Mouse (Mus musculus): ENCODE results near the gene Lama4. TPM values are rescaled to one million over a fixed set of nuclear protein-coding genes. Genes with fewer than 3 reads are reported as not detected.

Lama4 gene
- polyA plus RNA-seq, 1 experiment = 6.6 TPM

DNA sequence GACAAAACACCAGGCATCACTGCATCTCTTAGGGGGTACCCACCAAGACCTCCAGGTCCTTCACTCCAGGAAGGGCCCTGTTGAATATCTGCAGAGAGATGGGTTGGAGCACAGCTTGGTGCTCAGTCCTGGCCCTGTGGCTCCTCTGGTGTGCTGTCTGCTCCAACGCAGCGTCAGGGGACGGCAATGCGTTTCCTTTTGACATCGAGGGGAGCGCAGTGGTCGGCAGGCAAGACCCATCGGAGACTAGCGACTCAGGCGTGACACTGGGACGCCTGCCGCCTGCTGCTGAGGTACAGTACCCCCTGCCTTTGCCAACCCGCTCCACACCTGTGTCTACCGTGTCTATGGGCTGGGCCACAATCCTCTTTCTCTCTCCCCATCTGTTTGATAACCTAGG is 542 bp downstream of the Lama4 start:
- no peaks in the 10 kb centered on the region; the same call in 1 of the 2 replicates for H3K27me3 ChIP-seq (ENCODE audit: control insufficient read depth, insufficient read depth, low read length)
- WGBS = 2% methylated on average over 14 of the region's 14 CpGs
- no peaks in the 10 kb centered on the region for H3K36me3 ChIP-seq (ENCODE audit: control insufficient read depth, insufficient read depth, low read length)
- H3K4me1 ChIP-seq (replicated peaks; ENCODE audit: control insufficient read depth, insufficient read depth, low read length) = peaks cover 8% of the 10 kb centered on the region
- no peak overlapping the region for H3K4me3 ChIP-seq (ENCODE audit: control insufficient read depth, insufficient read depth, low read length)
- H3K27ac ChIP-seq (ENCODE audit: control insufficient read depth, insufficient read depth, low read length) = no peak overlapping the region
- TF ChIP-seq CTCF (IDR thresholded peaks at IDR 0.05; ENCODE audit: borderline replicate concordance, control insufficient read depth, extremely low read depth, insufficient read depth, low read length, poor library complexity) (no peak), POLR2A (IDR thresholded peaks at IDR 0.05; ENCODE audit: control insufficient read depth, extremely low read depth, insufficient read depth, low read length, poor library complexity) (no peak)
- peak; percentile 29 for DNase-seq

DNA sequence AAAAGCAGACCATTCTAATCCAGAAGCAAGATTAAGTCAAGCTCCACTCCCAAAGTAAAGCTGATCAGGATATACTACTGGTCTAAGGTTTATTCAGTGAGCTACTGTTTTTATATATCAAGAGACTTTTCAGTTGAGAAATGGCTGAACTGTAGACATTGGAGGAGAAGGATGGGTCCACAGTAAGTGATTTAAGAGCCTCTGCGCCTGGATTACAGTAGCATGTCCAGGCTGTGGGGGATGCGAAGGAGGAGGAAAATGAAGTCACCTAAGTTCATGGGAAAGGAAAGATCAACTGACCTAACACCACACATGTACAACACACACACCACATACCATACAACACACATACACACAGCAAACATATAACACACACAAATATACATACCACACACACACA is 1.3 kb downstream of the Lama4 start:
- H3K27ac ChIP-seq (ENCODE audit: control insufficient read depth, insufficient read depth, low read length) = no peak overlapping the region
- H3K27me3 ChIP-seq (ENCODE audit: control insufficient read depth, insufficient read depth, low read length) = no peaks in the 10 kb centered on the region; the same call in 1 of the 2 replicates
- DNase-seq = no peak
- no peak for TF ChIP-seq CTCF (IDR thresholded peaks at IDR 0.05; ENCODE audit: borderline replicate concordance, control insufficient read depth, extremely low read depth, insufficient read depth, low read length, poor library complexity)
- TF ChIP-seq POLR2A (IDR thresholded peaks at IDR 0.05; ENCODE audit: control insufficient read depth, extremely low read depth, insufficient read depth, low read length, poor library complexity) = no peak
- no peak overlapping the region for H3K4me3 ChIP-seq (ENCODE audit: control insufficient read depth, insufficient read depth, low read length)
- peaks cover 8% of the 10 kb centered on the region for H3K4me1 ChIP-seq (replicated peaks; ENCODE audit: control insufficient read depth, insufficient read depth, low read length)
- WGBS = 88% methylated on average over 2 of the region's 2 CpGs
- H3K36me3 ChIP-seq (ENCODE audit: control insufficient read depth, insufficient read depth, low read length) = no peaks in the 10 kb centered on the region

DNA sequence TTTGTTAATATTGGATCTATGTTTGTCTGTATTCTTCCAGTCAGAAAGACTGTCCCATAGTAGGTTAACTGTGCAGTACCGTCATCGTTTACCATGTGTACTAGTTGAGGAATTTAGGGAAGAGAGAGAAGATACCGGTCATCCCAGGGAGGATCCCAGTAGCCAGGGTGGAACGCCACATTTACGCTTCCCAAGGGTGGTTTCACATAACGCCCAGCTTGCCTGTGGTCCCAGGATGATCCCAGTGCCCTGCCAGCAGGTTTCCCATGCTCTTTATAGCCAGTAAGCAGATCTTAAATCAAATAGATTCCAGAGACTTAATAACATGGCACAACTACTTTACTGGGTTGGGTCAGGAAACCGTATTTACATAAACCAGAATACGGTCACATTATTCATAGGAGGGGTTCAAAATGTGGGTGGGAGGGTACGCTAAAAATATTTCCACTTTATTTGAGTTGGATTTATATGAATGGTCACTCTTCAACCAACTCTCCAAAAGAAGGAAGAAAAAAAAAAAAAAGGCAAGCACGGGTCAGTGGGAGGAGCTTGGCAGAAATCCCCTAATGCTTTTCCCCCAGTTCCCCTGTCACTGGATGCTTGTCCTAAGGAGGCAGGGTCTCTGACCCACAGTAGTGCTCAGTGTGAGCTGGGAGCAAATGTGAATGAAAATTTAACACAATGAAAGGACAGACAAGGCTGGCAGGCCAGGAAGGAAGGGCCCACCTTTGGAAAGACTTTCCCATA is 3.2 kb downstream of the Lama4 start:
- no peaks in the 10 kb centered on the region for H3K36me3 ChIP-seq (ENCODE audit: control insufficient read depth, insufficient read depth, low read length)
- no peak for TF ChIP-seq POLR2A (IDR thresholded peaks at IDR 0.05; ENCODE audit: control insufficient read depth, extremely low read depth, insufficient read depth, low read length, poor library complexity)
- no peak for TF ChIP-seq CTCF (IDR thresholded peaks at IDR 0.05; ENCODE audit: borderline replicate concordance, control insufficient read depth, extremely low read depth, insufficient read depth, low read length, poor library complexity)
- no peak overlapping the region for H3K4me3 ChIP-seq (ENCODE audit: control insufficient read depth, insufficient read depth, low read length)
- peaks cover 8% of the 10 kb centered on the region for H3K4me1 ChIP-seq (replicated peaks; ENCODE audit: control insufficient read depth, insufficient read depth, low read length)
- no peaks in the 10 kb centered on the region; the same call in 1 of the 2 replicates for H3K27me3 ChIP-seq (ENCODE audit: control insufficient read depth, insufficient read depth, low read length)
- no peak overlapping the region for H3K27ac ChIP-seq (ENCODE audit: control insufficient read depth, insufficient read depth, low read length)
- DNase-seq = no peak
- whole genome bisulfite sequencing = 88% methylated on average over 10 of the region's 10 CpGs

DNA sequence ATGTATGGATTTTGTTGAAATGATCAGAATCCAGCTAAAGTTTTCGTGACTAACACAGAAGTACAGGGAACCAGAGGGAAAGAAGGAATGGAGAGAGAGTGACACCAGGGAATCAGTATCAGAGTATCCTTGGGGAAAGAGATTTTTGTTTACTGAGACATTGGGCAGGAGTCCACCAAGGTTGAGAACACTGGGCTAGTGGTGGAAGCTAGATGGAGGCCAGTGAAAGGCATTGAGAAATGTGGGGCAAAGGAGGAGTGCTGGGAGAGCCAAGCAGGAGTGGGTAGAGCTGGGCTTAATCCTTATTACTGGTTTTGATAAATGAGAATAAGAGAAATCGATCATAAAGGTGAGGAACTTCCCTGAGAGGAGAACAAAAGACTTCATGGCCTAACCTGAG is 4.2 kb downstream of the Lama4 start:
- Histone ChIP-seq H3K27ac (ENCODE audit: control insufficient read depth, insufficient read depth, low read length) (no peak overlapping the region), H3K4me1 (replicated peaks; ENCODE audit: control insufficient read depth, insufficient read depth, low read length) (peaks cover 8% of the 10 kb centered on the region), H3K4me3 (ENCODE audit: control insufficient read depth, insufficient read depth, low read length) (no peak overlapping the region), H3K36me3 (ENCODE audit: control insufficient read depth, insufficient read depth, low read length) (no peaks in the 10 kb centered on the region), H3K27me3 (ENCODE audit: control insufficient read depth, insufficient read depth, low read length) (no peaks in the 10 kb centered on the region; the same call in 1 of the 2 replicates)
- TF ChIP-seq POLR2A (IDR thresholded peaks at IDR 0.05; ENCODE audit: control insufficient read depth, extremely low read depth, insufficient read depth, low read length, poor library complexity) (no peak), CTCF (IDR thresholded peaks at IDR 0.05; ENCODE audit: borderline replicate concordance, control insufficient read depth, extremely low read depth, insufficient read depth, low read length, poor library complexity) (no peak)
- no peak for DNase-seq
- WGBS = 88% methylated on average over 2 of the region's 2 CpGs

DNA sequence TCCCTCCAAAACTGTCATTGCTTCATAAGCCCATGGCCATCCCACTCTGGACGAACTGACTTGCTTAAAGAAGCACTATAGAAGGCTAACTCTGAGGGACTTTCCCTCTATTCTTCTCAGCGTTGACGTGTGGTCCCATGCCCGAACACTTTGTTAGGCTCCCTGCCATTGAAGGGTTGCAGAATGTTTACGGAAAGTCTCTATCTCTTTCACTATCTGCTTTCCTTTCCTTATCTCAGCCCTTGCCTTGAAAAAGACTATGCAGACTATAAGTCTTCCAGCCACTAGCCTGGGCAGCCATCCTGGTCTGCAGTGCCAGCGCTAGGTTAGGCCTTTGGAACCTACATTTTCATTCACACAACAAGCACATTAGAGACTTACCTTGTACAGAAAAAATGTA is 4.7 kb downstream of the Lama4 start:
- H3K36me3 ChIP-seq (ENCODE audit: control insufficient read depth, insufficient read depth, low read length) = no peaks in the 10 kb centered on the region
- H3K4me3 ChIP-seq (ENCODE audit: control insufficient read depth, insufficient read depth, low read length) = no peak overlapping the region
- peaks cover 8% of the 10 kb centered on the region for H3K4me1 ChIP-seq (replicated peaks; ENCODE audit: control insufficient read depth, insufficient read depth, low read length)
- TF ChIP-seq CTCF (IDR thresholded peaks at IDR 0.05; ENCODE audit: borderline replicate concordance, control insufficient read depth, extremely low read depth, insufficient read depth, low read length, poor library complexity) = no peak
- TF ChIP-seq POLR2A (IDR thresholded peaks at IDR 0.05; ENCODE audit: control insufficient read depth, extremely low read depth, insufficient read depth, low read length, poor library complexity) = no peak
- DNase-seq = no peak
- H3K27ac ChIP-seq (ENCODE audit: control insufficient read depth, insufficient read depth, low read length) = no peak overlapping the region
- no peaks in the 10 kb centered on the region; the same call in 1 of the 2 replicates for H3K27me3 ChIP-seq (ENCODE audit: control insufficient read depth, insufficient read depth, low read length)
- 92% methylated on average over 6 of the region's 6 CpGs for WGBS

DNA sequence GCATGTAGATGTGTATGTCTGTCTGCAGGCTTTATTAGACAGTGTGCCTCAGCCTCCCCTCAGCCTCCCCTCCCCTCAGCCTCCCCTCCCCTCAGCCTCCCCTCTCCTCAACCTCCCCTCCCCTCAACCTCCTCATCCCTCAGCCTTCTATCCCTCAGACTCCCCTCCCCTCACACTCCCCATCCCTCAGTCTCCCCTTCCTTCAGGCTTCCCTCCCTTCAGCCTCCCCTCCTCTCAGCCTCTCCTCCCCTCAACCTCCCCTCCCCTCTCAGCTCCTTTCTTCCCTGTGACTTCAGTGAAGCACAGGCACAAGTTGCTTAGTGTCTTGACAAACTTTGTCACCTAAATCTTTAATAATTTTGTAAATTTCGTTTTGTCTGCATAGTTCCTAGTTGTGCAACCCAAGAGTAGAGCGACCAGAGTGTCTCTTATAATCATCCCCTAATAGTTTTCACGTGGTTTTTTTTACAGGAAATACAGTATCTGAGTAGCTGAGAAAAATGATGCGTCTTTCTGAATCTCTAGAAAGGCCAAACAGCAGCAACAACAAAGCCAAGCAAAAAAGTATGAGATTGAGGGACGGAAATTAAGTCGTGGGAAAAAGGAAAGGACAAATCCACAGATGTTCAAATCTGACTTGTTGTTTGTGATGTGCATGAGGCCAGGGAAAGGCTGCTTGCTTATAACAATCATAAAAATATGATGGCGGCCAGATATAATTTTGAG is 7.1 kb downstream of the Lama4 start:
- H3K27me3 ChIP-seq (ENCODE audit: control insufficient read depth, insufficient read depth, low read length) = no peaks in the 10 kb centered on the region
- no peak overlapping the region for H3K27ac ChIP-seq (ENCODE audit: control insufficient read depth, insufficient read depth, low read length)
- H3K4me1 ChIP-seq (replicated peaks; ENCODE audit: control insufficient read depth, insufficient read depth, low read length) = no peaks in the 10 kb centered on the region
- no peak for DNase-seq
- no peaks in the 10 kb centered on the region for H3K36me3 ChIP-seq (ENCODE audit: control insufficient read depth, insufficient read depth, low read length)
- 72% methylated on average over 7 of the region's 7 CpGs for WGBS
- TF ChIP-seq CTCF (IDR thresholded peaks at IDR 0.05; ENCODE audit: borderline replicate concordance, control insufficient read depth, extremely low read depth, insufficient read depth, low read length, poor library complexity) = no peak
- no peak for TF ChIP-seq POLR2A (IDR thresholded peaks at IDR 0.05; ENCODE audit: control insufficient read depth, extremely low read depth, insufficient read depth, low read length, poor library complexity)
- no peak overlapping the region for H3K4me3 ChIP-seq (ENCODE audit: control insufficient read depth, insufficient read depth, low read length)
